Mouse (Mus musculus) CD4-positive naive resting alpha-beta T cell, adult 57 days (primary cell): ENCODE measurements around the gene Btnl4. TPM values are rescaled to one million over a fixed set of nuclear protein-coding genes. Genes with fewer than 3 reads are reported as not detected.

Source experiments
- total RNA-seq: library from RNA; stranded (reverse); gene quantifications from one replicate; pipeline ENCODE4 v1.2.4, GENCODE M21; 2023

Btnl4 gene
- not detected for total RNA-seq

DNA sequence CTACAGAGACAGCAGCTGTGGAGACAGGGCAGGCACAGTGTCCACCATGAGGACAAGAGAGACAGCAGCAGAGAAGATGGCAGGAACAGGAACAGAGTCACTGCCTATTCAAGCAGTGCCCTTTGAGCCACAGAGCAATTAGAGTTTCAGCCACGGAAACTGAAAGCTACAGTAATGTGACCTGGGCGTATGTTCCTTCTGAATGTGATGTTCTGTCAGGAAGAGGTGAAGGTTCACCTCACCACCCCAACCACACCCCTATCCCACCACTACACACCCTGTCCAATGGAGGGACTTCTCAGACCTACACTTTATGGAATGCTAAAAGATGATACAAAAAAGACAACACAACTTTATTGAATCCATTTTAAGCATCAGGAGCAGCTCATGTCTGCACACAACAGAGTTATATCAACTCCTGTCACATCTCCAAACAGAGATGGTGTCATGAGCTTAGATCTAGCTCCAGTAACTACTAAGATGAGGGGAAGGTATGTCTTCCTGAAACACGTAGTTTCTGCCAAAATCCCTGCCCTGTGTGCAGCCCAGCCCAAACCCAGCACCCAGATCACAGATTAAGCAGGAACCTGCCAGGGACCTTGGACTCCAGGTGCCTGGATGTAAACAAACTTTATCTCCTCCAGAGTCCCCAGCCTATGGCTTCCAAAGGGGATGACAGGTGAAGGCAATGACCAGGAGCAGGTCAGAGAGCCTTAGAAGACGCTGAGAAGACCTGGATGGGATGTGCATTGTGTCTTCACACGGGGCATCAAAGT is at the start of gene Btnl4:
TSS of gene Btnl4 (minus strand) at position 81 of the 776 bp plus-strand sequence.

DNA sequence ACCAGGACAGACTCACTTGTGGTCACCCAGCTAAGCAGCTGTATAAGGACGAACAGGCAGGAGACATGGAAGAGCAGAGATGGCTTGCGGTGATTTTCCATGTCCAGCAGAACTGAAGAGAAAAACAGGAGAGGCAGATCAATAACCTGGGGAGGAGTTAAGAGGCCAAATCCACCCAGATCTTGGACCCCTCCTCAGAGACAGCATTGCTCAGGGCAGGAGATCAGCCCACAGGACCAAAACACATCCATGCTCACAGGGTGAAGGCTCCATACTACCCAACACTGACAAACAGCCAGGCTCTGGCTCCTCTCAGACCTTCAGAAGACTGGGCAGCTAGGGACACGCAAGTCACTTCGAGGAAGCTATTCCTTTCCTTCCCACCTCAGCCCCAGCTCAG is 40.1 kb upstream of the Btnl4 start, which contains the start of gene Btnl6:
TSS of gene Btnl6 (minus strand) at position 101 of the 400 bp plus-strand sequence.

Other genes with a start within 250 kb of the Btnl4 start
- gene H2-Ob, start 238.4 kb downstream of the Btnl4 start, total RNA-seq = 92.6 TPM
- gene H2-Ab1, start 219.6 kb downstream of the Btnl4 start, total RNA-seq = 189 TPM
- gene H2-Aa, start 189.5 kb downstream of the Btnl4 start, total RNA-seq = 180 TPM
- 143 TPM for gene H2-Eb1, start 171.5 kb downstream of the Btnl4 start, total RNA-seq
- gene H2-Eb2, start 151.7 kb downstream of the Btnl4 start, total RNA-seq = 0.95 TPM
- not detected for gene Btnl2, start 122.5 kb downstream of the Btnl4 start, total RNA-seq
- gene Btnl1, start 100.2 kb downstream of the Btnl4 start, total RNA-seq = not detected
- gene BC051142, start 78.5 kb downstream of the Btnl4 start, total RNA-seq = 1.2 TPM
- gene Btnl6, start 40.0 kb upstream of the Btnl4 start, total RNA-seq = not detected
- 1.6 TPM for gene Notch4, start 87.0 kb upstream of the Btnl4 start, total RNA-seq
- 251 TPM for gene Gpsm3, start 112.5 kb upstream of the Btnl4 start, total RNA-seq
- gene Pbx2, start 113.9 kb upstream of the Btnl4 start, total RNA-seq = 61.0 TPM
- 9.5 TPM for gene Ager, start 120.5 kb upstream of the Btnl4 start, total RNA-seq
- gene Rnf5, start 126.4 kb upstream of the Btnl4 start, total RNA-seq = 32.8 TPM
- 49.9 TPM for gene Agpat1, start 126.9 kb upstream of the Btnl4 start, total RNA-seq
- gene Egfl8, start 138.7 kb upstream of the Btnl4 start, total RNA-seq = 4.7 TPM
- gene Ppt2, start 151.2 kb upstream of the Btnl4 start, total RNA-seq = 26.0 TPM
- gene Prrt1, start 152.2 kb upstream of the Btnl4 start, total RNA-seq = 7.4 TPM
- 3.3 TPM for gene Fkbpl, start 167.4 kb upstream of the Btnl4 start, total RNA-seq
- 50.7 TPM for gene Atf6b, start 169.8 kb upstream of the Btnl4 start, total RNA-seq
- 0.98 TPM for gene Tnxb, start 193.2 kb upstream of the Btnl4 start, total RNA-seq